Mouse (Mus musculus) splenic B cell, adult 2 months (primary cell): Measurements from ENCODE around the gene Aktip.

Source experiments
- DNase-seq: peaks from one replicate; pipeline ENCODE4 v3.0.0-alpha.2; 2011; ENCODE audit warnings: low read depth, low spot score
- H3K27me3 ChIP-seq: 2 replicates; pipeline ENCODE4 v1.6.1; 2012; ENCODE audit warnings: mild to moderate bottlenecking, low read length, moderate library complexity, mixed read lengths; ENCODE audit not compliant: control insufficient read depth, poor library complexity, insufficient read depth, severe bottlenecking
- H3K36me3 ChIP-seq: 2 replicates; pipeline ENCODE4 v1.6.1; 2012; ENCODE audit warnings: mild to moderate bottlenecking, low read length, moderate library complexity, mixed read lengths; ENCODE audit not compliant: control insufficient read depth, poor library complexity, insufficient read depth, severe bottlenecking

Gene Aktip

DNA sequence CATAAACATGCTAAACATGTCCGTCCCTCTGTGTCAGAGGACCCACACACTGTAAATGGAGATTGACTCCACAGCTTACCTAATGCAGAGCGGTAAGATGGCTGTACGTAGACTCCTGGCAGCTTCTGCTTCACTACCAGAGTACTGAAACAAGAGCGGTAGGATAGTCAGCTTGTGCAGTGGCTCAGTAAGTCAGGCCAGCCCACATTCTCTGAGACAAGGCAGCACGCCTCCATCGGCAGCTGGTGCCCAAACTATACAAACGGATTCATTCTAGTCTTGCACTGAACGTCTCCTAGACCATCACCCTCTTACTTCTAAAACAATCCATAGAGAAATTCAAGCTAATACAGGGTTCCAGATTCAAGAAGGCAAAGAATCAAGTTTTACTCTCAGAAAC is 73.0 kb downstream of the Aktip start:
- no peak for DNase-seq
- H3K36me3 ChIP-seq = peaks cover 15% of the 10 kb centered on the region

DNA sequence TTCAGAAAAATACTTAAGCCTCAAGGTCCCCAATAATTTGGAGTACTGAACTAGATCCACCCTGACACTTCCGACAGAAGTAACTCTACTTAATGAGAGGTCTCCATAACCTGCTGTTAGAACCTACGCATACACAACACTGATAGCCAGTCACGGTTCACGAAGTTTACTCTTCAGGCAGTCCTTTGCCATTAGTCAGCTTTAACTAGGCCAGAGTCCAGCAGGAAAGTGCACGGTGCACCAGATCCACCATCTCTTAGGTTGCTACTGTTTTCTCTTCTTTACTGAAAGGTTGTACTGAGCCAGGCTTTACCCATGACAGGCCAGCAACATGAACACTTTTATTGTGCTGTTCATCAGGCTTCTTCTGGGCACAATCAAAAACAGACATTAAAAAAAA is 75.5 kb downstream of the Aktip start:
- no peaks in the 10 kb centered on the region for H3K27me3 ChIP-seq
- DNase-seq = no peak
- peaks cover 16% of the 10 kb centered on the region for H3K36me3 ChIP-seq

More for the DNA sequence above, 73.0 kb downstream of the Aktip start:
- no peaks in the 10 kb centered on the region for H3K27me3 ChIP-seq

DNA sequence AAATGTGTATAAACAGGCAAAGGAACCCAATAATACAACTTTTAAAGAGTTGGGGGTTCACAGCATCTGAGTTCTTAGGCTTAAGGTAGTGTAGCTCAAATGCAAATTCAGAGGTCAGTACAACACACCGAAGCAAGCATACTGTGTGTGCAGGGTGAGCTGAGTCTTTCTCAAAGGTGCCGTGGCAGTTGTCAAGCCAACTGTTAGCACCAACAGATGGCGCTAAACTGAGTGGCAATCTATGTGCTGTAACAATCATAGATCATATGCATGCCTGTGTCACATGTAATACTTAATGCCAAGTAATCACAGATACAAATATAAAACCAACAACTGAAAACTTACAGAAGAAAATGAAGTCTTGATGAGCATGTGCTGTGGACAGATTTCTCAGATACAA is 81.6 kb downstream of the Aktip start:
- Histone ChIP-seq H3K36me3 (peaks cover 18% of the 10 kb centered on the region), H3K27me3 (no peaks in the 10 kb centered on the region)
- DNase-seq = peak; percentile 64

DNA sequence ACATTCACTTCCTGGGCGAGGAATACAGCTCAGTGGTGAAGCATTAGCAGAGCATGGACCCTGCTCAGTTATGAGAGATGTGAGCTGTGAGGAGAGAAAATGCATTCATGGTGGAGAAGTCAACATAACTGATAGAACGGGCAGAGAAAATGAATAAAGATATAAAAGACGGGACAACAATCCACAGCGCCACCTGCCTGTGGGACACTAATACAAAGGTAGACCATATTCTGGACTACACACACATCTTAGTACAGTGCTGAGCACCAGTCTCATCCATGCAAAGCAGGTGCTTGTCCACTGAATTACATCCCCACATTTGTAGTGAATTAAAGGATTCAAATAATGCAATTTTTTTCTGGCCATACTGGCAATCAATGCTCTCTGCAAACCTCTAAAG is 82.2 kb downstream of the Aktip start:
- peak; percentile 12 for DNase-seq

DNA sequence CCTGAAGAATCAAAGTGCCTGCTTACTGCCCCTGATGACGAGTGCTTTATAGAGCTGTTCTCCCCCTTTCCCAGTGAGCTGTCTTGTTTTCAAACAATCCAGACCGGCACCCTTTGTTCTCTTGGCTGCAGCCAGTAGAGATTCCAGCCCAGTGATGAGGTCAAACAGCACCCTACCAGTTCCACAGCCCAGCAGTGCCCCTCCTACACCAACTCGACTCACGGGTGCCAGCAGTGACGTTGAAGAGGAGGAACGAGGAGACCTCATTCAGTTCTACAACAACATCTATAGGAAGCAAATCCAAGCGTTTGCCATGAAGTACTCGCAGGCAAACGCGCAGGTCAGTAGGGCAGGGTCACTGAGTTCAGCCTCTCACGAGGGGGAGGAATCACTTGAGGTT is 84.9 kb downstream of the Aktip start:
- DNase-seq = no peak
- Histone ChIP-seq H3K36me3 (peaks cover 14% of the 10 kb centered on the region), H3K27me3 (no peaks in the 10 kb centered on the region)

More for the DNA sequence above, 82.2 kb downstream of the Aktip start:
- H3K36me3 ChIP-seq = peaks cover 13% of the 10 kb centered on the region
- H3K27me3 ChIP-seq = no peaks in the 10 kb centered on the region

DNA sequence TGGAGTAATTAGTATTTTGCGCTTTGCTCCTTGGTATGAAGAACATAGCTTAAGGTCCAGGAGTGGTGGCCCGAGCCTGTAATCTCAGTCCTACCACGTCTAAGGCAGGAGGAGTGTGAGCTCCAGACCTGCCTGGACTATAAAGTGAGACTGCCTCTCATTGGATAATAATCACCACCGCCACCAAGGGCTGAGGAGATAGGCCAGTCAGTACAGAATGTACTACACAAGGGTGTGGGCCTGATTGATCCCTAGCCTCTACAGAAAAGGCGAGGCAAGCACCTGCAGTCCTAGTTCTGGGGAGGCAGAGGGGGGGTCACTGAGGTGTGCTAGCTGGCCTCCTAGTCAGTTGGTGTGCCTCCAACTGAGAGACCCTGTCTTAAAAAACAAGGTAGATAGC is 85.3 kb downstream of the Aktip start:
- Histone ChIP-seq H3K27me3 (no peaks in the 10 kb centered on the region), H3K36me3 (peaks cover 14% of the 10 kb centered on the region)
- no peak for DNase-seq

DNA sequence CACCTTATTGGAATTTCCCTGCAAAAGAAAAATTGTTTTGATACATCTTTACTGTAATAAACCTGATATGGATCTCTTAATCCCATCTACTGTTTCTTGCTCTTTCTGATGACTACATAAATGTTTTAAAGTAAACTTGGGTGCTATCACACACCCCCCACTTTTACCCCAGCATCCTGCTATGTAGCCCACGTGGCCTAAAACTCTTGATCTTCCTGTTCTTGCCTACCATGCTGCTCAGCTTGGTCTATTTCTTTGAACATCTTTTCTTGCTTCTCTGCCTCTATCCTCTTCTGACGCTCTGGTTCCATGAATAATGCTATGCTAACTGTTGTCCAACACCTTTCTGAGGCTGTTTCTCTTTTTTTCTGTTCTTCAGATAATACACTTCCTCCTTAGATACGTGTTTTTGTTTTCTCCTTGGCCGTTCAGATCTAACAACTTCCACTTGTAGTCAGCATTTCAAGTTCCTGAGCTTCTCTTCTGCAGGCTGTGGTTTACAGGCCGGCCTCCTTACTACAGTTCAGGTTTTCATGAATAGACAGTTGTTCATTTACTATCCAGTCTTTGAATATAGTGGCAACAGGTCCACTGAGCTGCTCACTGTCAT is 87.8 kb downstream of the Aktip start:
- DNase-seq = no peak
- no peaks in the 10 kb centered on the region for H3K27me3 ChIP-seq
- peaks cover 15% of the 10 kb centered on the region for H3K36me3 ChIP-seq

DNA sequence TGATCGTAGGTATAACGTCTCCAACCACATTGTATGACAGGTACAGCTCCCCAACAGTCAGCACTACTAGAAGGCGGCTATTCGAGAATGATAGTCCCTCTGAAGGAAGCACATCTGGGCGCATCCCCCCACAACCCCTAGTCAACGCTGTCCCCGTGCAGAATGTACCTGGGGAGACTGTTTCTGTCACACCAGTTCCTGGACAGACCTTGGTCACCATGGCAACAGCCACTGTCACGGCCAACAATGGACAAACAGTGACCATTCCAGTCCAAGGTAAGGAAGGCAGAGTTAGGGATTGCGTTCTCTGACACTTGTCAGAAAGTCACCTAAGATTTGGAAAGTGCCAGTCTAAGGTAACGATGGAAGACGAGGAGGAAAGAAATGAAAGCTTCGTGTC is 93.5 kb downstream of the Aktip start:
- no peak for DNase-seq
- H3K27me3 ChIP-seq = no peaks in the 10 kb centered on the region
- peaks cover 12% of the 10 kb centered on the region; the same call in 1 of the 2 replicates for H3K36me3 ChIP-seq

DNA sequence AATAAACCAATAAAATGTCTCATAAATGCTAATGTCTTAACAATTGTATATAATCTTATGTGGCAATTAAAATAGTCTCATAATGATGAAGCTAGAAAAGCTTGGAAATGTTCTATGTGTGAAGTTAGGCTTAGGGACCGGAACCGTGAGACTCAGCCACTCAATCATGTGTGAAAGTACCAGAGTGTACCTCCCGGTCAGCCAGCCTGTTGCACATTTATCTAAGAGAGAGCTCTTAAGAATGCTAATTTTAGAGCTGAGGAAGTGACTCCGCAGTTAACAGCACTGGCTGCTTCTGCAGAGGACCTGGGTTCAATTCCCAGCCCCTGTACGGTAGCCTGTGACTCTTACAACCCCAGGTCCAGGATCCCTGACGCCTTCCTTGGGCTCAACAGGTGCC is 101.7 kb downstream of the Aktip start:
- no peaks in the 10 kb centered on the region for H3K27me3 ChIP-seq
- no peak for DNase-seq
- peaks cover 30% of the 10 kb centered on the region for H3K36me3 ChIP-seq

DNA sequence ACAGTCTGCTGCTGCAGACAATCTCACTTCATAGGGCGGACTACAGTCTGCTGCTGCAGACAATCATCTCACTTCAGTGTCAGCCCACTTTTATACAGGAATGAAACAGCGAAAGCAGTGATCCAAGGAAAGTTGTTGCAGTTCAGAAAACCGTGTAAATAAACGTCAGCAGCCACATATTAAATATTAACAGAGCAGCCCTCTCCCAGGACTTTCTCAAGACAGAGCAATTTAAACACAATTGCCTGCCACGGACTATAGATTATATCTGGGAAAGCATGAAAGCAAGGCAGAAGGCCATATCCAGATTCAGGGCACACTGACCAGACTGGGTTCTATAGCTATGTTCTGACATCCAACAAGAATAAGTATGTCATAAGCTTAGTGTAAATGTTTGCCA is 105.6 kb downstream of the Aktip start:
- Histone ChIP-seq H3K27me3 (no peaks in the 10 kb centered on the region), H3K36me3 (peaks cover 31% of the 10 kb centered on the region)
- DNase-seq = no peak

DNA sequence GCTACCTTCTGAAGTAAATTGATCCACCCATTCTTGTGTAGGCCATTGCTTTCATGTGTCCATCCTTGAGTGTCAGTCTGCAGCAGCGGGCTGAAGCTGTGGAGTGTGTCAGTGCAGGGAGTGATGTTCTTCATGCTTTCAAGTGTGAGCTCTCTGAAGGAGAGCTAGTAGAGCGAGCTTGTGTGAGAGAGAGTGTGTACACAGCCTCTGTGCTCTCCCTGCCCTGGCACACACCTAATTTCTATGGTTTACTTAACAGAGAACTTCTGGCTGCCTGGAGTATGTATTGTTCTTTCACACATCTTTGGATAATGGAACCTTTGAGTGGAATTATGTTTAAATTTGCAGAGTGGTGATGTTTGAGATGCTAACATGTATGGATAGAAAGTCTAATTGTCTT is 110.2 kb downstream of the Aktip start:
- no peaks in the 10 kb centered on the region for H3K27me3 ChIP-seq
- no peak for DNase-seq
- H3K36me3 ChIP-seq = peaks cover 26% of the 10 kb centered on the region

DNA sequence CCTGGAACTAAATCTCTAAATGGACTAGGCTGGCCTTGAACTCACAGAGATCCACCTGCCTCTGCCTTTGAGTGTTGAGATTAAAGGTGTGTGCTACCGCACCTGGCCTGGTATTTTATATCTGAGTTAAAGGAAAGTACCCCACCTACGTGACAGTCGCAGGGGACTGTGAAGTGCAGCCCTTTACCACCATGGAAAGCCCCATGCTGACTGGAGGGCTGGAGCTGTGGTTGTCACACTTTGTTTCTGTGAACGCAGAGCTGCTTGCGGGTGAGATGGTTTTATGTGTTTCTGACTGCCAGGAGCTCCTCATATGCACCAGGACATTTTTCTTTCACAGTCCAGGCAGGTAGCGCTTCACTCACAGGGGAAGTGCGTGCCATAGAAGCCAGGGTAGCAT is 111.3 kb downstream of the Aktip start:
- H3K27me3 ChIP-seq = no peaks in the 10 kb centered on the region
- peaks cover 26% of the 10 kb centered on the region for H3K36me3 ChIP-seq
- no peak for DNase-seq

DNA sequence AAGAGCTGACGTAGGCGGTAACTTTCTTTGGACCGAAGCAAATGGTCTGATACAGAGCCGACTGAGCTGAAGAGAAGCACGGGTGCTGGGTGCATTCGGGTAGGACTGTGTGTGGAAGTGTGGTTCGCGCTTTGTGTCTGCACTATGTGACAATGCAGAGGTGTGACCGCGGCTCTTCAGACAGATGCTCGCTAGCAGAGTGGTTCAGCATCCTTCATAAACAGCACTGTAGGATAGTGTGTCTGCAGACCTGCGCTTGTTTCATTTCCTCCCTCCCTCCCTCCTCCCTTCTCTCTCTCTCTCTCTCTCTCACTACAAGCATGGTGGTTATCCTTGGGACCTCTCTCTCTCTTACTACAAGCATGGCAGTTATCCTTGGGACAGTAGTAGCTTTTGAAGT is 117.3 kb downstream of the Aktip start:
- H3K27me3 ChIP-seq = no peaks in the 10 kb centered on the region
- DNase-seq = peak; percentile 47
- H3K36me3 ChIP-seq = peaks cover 17% of the 10 kb centered on the region

DNA sequence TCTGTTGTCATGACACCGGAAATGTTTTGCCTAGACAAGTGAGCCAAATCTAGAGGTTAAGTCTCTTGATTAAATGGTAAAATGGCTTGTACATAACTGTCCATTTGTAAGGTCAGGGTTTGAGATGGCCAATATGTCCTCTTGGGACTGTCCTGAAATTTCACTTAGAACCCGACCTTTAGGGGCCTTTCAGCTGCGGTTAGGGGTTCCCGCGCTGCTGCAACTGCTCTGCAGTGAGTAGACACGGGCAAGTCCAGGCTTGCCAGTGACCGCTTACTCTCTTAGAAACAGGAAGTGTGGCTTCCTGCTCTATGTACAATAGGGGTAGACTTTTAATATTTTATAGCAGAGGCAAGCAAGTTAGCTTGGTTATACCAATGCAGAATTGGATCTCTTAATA is 117.9 kb downstream of the Aktip start:
- Histone ChIP-seq H3K27me3 (no peaks in the 10 kb centered on the region), H3K36me3 (peaks cover 16% of the 10 kb centered on the region)
- peak; percentile 52 for DNase-seq

DNA sequence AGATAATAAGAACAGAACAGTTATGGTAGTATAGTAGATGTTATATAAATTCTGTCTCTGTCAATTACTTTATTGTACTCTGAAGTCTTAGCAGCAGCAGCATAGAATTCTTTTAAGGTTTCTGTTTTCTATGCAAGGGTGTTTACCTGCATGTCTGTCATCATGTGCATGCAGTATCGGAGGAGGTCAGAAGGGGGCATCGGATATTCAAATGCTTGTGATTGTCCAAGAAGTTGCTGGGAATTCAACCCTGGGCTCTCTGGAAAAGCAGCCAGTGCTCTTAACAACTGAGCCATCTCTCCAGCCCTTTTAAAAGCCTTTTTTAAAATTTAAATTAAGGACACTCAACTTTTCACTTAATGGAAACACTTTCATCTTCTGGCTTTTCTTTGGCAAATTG is 120.1 kb downstream of the Aktip start:
- peaks cover 14% of the 10 kb centered on the region for H3K36me3 ChIP-seq
- no peaks in the 10 kb centered on the region for H3K27me3 ChIP-seq
- peak; percentile 18 for DNase-seq
